Mouse (Mus musculus) gastrocnemius, postnatal 36 days (tissue): ENCODE measurements around the gene Nkg7. TPM values are rescaled to one million over a fixed set of nuclear protein-coding genes. Genes with fewer than 3 reads are reported as not detected.
"Not testable (repeated sequence)": the region's sequence is repeated elsewhere in the genome, so short reads cannot be mapped to it uniquely, and the experiment has no call there.

Experiments used
- DNase-seq, 2 experiments: peaks; one replicate each; pipeline ENCODE4 v3.0.0; 2022
- intact Hi-C: fragments of 180-260 bp; cut with DNase I; formaldehyde crosslinking; loops from one replicate; pipeline ENCODE4 v1.15.1; 2025
- long read RNA-seq, 2 experiments: library from polyadenylated mRNA; stranded (forward); transcript quantifications; one replicate each; pipeline ENCODE4 v2.0.0; 2021
- total RNA-seq, 2 experiments: library from RNA; stranded (reverse); gene quantifications; 2 replicates each; pipeline ENCODE4 v1.2.3; 2021

The Nkg7 gene
- not detected for total RNA-seq
- long read RNA-seq, experiment 1: 0 reads
- long read RNA-seq, experiment 2: 0 reads

DNA sequence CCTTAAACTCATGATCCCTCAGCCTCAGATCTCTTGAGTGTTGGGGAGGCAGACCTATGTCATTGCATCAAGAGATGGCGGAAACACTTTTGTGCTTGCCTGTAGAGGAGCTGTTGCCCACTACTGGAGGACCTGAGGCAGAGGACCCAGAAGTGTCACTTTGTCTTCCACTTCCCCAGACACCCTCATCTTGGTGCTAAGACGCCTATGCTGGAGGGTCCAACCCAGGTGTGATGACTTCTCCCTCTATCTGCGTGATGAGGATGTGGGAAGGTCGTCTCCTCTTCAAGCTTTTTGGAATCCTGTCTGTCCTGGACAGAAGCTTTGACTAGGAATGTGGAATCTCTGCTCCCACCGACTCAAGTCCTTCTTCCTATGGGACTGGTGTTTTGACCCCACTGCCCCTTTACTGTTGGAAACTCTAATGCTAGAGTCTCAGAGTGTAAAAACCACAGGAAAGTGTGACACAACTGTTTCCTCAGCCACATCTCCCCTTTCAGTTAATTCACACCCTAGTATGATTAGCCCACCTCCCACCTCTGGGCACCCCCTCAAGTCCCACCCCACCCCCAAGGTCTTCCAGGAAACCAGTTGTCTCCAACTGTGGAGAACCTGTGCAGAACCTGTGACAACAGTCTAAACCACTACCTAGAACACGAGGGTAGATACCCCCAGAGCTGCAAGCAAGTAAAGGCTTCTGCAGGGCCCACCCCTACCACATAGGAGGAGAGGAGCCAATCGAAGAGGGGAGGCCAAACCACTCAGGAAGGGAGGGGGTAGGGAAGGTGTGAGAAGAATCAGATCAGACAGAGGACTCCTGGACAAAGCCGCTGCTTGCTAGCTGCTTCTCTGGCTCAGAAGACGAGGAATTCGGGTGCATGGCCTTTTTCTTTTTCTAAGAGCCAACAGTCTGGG lies at the start of gene Nkg7:
Nkg7 (plus strand) TSS at position 733 of the 915 bp plus-strand sequence.
- intact Hi-C loops: no loop called here
- no peak for DNase-seq

DNA sequence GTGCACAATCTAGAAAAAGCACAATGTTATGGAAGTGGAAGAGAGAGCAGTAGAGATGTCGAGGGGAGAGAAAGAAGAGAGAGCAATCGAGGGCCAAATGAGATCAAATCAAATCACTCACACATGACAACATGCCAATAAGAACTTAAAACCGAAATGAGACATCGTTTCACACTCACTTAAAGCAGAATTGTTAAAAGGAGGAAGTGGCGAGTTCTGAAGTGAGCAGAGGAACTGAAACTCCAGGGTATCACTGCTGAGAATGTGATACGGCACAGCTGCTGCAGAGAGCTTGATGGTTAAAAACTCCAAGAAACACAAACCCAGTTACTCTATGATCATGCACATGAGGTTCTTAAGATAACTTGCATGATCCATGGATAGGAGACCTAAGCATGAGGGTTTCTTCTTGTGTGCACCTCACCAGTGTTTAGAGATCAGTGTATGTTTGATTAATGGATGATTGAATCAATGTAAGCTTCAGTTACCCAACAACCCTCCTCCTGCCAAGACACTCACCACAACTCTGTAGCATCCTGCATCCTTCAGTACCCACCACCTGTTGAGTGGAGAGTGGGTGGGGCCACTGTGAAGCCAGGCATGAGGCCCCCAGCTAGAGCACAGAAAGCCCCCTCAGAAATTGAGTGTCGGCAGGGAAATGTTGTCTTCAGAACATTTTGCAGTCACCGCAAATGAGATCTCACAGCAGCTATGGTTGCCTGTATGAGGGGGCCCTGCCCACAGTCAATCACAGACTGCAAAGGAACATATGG lies 44.3 kb upstream of the Nkg7 start:
- intact Hi-C loops: no loop called here
- no peak for DNase-seq

DNA sequence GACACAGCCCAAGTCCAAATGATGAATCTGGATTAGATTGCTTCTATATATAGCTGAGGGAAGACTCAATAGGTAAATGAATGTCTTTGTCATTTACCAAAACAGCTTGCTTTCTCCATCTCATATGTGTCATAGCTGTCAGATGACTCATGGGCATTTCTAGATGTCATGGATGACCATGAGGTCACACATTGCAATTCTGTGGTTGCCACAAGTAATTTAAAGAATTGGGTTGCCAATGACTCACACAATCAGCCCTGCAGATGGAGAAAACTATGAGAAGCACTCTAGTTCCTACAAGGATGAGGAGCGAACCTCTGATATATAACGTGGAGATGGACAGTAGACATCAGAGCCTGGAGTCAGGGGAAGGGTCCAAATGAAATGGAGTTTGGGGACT lies 37.4 kb upstream of the Nkg7 start:
- no peak for DNase-seq
- intact Hi-C loops: no loop called here

DNA sequence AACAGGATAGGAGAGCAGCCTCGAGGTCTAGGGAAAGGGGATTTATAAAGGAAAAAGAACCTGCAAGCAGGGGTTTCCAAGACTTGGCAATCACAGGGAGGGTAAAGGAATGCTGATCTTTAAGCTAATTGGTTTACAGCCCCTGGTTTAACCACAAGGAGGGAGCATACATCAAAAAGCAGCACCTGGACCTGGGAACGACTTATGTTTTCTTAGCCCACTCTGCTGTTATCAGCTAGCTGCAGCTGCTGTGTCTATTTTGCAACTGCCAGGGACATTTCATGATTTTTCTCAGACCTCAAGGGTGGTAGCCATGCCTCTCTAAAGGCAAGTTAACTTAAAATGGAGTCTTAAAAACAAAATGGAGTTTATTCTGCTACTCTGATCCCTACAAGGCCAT lies 34.2 kb upstream of the Nkg7 start:
- intact Hi-C loops: no loop called here
- DNase-seq: no peak

DNA sequence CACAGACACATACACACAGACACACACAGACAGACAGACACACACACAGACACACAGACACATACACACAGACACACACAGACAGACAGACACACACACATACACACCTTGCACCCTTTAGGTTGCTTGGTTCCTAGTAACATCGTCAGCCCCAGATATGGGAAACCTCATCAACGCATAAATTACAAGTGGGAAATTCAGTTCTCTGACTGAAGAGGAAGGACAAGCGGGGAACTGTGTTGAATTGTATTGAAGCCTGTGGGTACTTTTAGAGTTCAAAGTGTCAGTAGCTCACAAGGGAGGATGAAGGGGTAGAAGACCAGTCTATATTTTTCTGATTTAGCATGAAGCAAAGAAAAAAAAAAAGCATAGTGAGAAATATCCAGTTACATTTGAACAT lies 29.3 kb upstream of the Nkg7 start:
- DNase-seq: no peak
- intact Hi-C loops: no loop called here

DNA sequence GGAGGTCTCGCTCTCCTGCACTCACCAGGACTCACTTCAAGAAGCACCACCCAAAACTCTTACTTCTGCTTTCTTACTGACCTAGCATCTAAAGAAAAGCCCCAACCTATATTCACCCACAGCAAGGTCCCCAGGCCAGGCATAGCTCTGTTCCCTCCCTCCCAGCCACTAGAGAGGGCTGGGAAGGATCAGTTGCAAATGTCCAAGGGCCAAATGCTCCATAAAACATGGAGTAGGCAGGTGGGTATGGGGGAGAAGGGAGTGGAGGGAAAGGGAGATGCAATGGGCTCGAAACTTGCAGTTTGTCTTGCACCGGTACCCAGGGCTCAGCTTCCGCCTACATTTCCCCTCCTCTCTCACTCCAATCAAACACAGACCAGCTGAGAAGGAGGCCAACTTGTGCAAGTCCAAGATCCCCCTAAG lies 28.7 kb upstream of the Nkg7 start, which contains the start of gene Siglecg:
Siglecg (plus strand) TSS at position 74 of the 423 bp plus-strand sequence.
- DNase-seq: no peak
- intact Hi-C loops: no loop called here

DNA sequence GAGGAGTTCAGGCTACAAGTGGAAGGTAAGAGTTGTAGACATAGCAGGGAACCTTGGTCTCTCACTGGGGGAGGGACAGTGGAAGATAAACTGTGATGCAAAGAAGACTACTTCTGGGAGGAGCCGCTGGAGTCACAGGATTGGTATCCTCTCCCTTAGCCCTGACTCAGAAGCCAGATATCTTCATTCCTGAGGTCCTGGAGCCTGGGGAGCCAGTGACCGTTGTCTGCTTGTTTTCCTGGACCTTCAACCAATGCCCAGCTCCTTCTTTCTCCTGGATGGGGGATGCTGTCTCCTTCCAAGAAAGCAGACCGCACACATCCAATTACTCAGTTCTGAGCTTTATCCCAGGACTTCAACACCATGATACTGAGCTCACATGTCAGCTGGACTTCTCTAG lies 27.8 kb upstream of the Nkg7 start:
- intact Hi-C loops: no loop called here
- DNase-seq: no peak

DNA sequence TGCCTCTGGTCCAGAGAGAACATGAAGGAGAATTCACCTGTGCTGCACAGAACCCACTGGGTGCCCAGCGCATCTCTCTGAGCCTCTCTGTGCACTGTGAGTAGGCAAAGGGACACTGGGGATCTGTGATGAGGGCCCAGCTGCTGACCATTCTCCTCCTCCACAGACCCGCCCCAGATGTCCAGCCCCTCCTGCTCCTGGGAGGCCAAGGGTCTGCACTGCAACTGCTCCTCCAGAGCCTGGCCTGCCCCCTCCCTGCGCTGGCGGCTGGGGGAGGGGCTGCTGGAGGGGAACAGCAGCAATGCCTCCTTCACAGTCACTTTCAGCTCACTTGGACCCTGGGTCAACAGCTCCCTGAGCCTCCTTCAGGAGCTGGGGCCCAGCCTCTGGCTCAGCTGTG lies 25.1 kb upstream of the Nkg7 start:
- intact Hi-C loops, DNase-seq: not testable (repeated sequence)

DNA sequence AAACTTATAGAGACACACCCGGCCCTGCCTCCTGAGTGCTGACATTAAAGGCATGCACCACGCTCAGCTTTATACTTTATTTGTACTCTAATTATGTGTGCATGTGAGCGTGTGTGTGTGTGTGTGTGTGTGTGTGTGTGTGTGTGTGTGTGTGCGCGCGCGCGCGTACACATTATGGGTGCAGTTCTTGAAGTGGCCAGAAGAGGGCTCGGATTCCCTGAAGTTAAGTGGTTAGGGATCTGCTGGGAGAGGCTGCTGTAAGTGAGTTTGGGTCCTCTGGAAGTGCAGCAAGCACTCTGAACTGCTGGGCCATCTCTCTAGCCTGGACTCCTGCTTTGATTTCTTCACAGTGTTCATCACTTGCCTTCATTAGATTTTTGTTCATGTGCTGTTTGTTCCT lies 19.6 kb upstream of the Nkg7 start:
- intact Hi-C loops: no loop called here
- DNase-seq: no peak

DNA sequence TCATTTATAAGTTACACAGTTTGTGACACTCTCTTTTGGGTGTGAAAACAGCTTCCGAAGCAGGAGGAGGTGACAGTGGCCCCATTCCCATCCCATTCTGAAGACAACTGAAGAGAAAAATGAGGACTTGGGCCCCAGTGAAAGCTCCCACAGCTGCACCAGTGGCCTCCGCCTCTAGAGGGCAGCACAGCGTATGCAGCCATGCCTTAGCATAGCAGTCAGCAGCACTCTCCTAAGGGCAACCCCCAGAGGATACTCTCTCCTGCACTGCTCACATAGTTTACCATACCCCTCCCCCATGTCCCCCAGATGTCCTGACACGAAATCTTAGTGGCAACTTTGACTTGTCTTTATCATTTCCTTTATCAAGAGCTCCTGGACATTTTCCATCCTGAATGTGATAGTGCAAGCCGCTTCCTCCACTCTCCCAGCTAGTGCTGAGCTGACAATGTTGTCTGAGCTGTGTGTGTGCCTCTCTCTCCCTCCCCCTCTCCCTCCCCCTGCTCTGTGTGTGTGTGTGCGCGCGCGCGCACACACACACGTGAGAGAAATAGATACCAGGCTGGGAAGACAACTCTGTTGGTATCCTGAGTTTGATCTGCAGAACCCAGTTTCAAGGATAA lies 13.8 kb upstream of the Nkg7 start:
- peak; percentile 76 to 78 for DNase-seq
- intact Hi-C loops: loop anchor here (1.0 kb wide), 1 partner anchor 43 kb away; no protein-coding TSS in a partner anchor

DNA sequence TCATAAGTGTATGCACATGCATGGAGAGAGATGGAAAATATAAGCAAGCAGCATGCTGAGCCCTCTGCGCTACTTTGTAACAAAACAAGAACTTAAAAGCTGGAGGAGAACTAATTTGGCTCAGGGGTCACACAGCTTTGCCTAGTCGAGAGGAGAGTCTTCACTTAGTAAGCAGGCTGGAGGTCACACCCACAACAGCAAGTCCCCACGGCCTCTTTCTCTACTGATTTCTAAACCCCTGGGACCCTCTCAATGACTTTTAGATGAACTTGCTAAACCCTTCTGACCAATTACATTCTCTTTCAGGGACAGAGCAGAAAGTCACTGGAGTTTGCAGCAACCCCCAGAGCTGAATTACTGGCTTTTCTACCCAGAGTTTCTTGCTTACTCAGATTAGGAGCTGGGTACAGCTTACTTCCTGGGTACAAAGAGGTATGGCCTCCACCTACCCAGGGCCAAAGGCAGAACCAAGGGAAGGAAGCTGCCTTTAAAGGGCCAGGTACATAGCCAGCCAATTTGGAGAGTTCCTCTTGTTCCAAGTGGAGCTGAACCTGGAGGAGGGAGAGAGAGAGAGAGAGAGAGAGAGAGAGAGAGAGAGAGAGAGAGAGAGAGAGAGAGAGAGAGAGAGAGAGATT lies 12.8 kb upstream of the Nkg7 start:
- no peak for DNase-seq
- intact Hi-C loops: loop anchor here (1.0 kb wide), 1 partner anchor 42 kb away; no protein-coding TSS in a partner anchor

DNA sequence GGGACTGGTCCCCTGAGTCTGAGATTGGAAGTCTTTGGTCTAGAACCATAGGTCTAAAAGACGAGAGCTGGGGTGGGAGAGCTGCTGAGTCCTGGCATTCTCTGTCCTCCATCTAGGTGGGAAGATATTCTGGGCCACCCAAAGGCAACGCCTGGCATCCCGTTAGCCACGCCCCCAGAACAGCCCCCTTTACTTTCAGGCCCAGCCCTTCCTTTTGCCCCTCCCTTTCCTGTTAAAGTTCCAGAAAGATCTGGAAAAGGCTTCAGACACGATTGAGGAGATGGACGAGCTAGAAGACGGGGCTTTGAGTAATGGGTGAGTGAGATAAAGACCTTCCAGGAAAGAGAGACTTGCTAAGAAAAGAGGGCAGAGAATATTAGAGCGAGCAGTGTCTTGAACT lies 9.5 kb upstream of the Nkg7 start, which contains the start of gene Lim2:
Lim2 (plus strand) TSS at position 265 of the 400 bp plus-strand sequence.
- intact Hi-C loops: no loop called here
- DNase-seq: no peak

DNA sequence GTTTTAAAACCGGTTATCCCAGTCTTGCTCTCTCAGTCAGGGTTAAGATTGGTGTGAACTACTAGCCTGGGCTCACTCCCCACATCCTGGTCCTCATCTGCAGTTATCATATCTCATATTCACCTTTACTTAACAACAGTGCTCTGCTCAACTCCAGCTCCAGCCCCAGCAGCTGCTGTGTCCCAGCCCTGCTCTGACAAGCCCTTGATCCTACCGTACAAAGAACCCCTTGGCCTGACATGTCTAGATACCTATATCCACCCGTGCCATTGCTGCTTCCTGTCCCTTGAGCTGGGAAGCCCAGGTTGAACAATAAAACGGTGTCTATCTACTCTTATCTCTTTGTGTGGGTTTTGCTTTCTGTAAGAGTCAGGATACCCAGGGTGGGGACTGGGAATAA lies 7.4 kb upstream of the Nkg7 start:
- no peak for DNase-seq
- intact Hi-C loops: no loop called here

DNA sequence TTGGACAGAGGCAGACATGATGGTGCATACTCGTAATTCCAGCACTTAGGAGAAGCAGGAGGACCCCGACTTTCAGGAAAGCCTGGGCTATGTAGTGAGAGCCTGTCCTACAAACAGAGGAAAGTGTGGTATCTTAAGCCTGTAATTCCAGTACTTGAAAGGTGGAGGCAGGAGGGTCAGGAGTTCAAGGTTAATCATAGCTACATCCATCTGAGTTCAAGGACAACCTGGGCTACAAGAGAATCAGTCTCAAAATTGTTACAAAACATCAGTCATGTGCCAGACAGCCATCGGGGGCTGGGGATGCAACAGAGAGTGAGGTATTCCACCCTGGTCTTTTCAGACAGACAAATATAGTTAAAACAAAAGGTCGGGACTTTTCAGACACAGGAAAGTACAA lies 4.0 kb upstream of the Nkg7 start:
- DNase-seq: no peak
- intact Hi-C loops: no loop called here

DNA sequence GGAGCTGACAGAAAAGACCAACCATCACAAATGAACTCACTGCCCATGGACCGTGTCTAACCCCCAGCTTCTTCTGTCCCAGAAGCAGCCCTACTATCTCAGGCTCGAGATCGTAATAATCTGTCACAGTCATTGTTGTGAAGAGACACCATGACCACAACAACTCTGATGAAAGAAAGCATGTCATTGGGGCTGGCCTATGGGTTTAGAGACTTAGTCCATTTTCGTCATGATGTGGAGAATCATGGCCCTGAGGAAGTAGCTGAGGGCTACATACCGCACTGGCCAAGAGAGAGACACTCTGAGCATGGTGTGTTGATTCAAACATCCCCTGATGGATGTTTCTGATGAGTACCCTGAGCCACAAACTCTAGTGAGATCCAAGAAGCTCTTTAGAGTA lies 2.2 kb upstream of the Nkg7 start:
- DNase-seq: no peak
- intact Hi-C loops: no loop called here

DNA sequence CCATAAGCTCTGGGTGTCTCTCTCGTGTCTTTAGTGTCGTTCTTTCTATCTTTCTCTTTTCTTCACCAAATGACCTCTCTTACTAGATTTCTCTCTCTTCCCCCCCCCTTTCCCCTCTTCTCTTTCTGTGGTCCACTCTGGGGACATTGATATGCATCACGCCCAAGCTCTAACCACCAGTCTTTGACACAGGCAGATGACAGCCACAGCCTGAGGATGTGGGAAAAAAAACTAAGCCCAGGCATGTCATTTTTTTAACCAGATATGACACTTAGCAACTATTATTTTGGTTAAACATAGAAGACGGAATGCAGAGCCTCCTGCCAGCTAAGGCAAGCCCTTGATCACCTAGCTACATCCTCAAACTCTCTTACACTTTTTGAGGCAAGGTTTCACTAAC lies 1.7 kb downstream of the Nkg7 start:
- intact Hi-C loops: no loop called here
- DNase-seq: no peak

DNA sequence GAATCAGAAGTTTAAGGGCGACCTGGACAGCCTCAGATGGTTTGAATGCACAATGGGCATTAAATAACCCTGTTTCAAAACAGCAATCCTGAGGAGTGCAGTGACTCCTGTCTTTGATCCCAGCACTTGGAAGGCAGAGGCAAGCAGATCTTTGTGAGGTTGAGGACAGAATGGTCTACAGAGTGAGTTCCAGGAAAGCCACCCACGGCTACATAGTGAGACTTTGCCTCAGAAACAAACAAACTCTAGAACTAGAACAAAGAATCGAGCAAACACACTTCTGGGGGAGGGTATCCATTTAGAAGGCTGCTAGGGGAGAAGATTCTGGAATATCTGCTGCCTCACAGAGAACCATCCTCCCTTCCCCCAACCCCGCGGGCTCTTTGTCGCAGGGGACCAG lies 3.6 kb downstream of the Nkg7 start, which contains the start of gene Cldnd2:
Cldnd2 (plus strand) TSS at position 301 of the 400 bp plus-strand sequence.
- no peak for DNase-seq
- intact Hi-C loops: loop anchor here (10.0 kb wide), 1 partner anchor 136 kb away; no protein-coding TSS in a partner anchor

DNA sequence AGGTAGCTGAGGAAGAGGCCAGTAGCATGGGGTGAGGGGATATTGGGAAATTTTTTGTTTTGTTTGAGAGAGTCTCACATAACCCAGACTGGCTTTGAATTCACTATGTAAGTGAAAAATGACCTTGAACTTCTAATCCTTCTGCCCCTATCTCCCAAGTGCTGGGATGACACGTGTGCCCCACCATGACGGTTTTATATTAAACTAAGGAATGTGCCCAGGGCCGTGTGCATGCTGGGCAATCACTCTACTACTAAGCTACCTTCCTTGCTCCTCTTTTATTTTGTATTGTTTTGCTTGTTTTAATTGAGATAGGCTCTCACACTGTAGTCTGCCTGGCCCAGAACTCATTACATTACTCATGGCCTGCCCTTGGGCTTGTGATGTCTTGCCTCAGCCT lies 4.2 kb downstream of the Nkg7 start:
- intact Hi-C loops: loop anchor here (10.0 kb wide), 1 partner anchor 136 kb away; no protein-coding TSS in a partner anchor
- DNase-seq: no peak

DNA sequence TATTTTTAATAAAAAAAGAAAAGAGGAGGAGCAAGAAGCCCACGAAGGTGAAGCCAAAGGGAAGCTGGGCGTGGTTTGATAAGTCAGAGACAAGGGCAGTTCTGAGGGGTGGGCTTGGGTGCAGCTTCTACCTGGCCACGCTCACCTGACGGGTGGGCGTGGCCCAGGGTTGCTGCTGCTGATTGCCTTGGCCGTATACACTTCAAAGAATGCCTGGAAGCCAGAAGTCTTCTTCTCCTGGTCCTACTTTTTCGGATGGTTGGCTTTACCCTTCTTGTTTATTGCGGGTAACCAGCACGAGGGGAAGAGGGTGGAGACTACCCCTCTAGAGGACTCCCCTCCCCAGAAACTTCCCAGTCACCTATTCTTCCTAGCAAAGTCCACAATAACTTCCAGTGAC lies 5.8 kb downstream of the Nkg7 start:
- DNase-seq: no peak
- intact Hi-C loops: loop anchor here (10.0 kb wide), 1 partner anchor 138 kb away; no protein-coding TSS in a partner anchor
